Mouse (Mus musculus): ENCODE results near the gene Lrrc7.

Gene Lrrc7

DNA sequence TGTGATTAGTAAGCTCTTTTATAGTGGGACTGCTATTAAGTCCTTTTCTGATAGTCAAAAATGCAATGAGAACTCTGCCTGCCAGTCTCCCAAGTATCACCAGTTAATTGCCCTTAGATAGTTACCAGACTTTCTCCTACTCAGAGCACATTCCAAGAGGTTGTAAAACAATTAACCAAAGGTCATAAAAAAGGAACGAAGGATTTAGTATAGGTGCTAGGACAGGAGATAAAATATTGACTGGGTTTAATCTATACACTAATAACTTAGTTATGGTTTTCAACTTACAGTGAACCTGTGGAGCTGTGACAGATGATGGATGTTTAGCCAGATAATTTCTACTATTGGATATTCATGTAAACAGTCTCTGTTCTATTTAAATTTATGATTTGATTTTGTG lies 175.2 kb downstream of the Lrrc7 start:
- in situ Hi-C loops (cut with MboI; ENCODE audit: low pct_unique_long_range_greater_than_20kb in 1 of 2, low sequenced_read_pairs in 2 of 2, unreplicated experiment in 1 of 2), result no loop called here

DNA sequence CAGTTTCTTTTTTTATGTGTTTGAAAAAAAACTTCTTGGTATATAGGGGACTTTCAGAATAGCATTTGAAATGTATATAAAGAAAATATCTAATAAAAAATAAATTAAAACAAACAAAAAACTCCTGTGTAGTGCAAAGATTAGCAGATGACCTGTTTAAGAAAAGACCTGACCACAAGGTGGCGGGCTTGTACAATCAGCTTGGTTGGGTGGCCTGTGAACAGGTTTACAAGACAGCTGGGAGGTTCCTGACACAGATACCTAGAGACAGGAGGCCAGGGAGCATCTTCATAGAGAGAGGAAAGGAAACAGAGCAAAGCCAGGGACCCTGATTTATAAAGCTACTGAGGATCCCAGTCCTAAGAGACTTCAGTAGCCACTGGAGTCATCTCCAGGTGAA lies 186.1 kb downstream of the Lrrc7 start:
- in situ Hi-C loops (cut with MboI; ENCODE audit: low pct_unique_long_range_greater_than_20kb in 1 of 2, low sequenced_read_pairs in 2 of 2, unreplicated experiment in 1 of 2), result no loop called here

- in situ Hi-C loops (cut with MboI; ENCODE audit: low pct_unique_long_range_greater_than_20kb in 1 of 2, low sequenced_read_pairs in 2 of 2, unreplicated experiment in 1 of 2), result no loop called here
Measured at GRCm38 (mm10) chr3:158369169-158369568, 192.9 kb downstream of the Lrrc7 start.

GRCm38 (mm10) chr3:158365801-158366200 lies 196.2 kb downstream of the Lrrc7 start:
- in situ Hi-C loops (cut with MboI; ENCODE audit: low pct_unique_long_range_greater_than_20kb in 1 of 2, low sequenced_read_pairs in 2 of 2, unreplicated experiment in 1 of 2), result no loop called here

DNA sequence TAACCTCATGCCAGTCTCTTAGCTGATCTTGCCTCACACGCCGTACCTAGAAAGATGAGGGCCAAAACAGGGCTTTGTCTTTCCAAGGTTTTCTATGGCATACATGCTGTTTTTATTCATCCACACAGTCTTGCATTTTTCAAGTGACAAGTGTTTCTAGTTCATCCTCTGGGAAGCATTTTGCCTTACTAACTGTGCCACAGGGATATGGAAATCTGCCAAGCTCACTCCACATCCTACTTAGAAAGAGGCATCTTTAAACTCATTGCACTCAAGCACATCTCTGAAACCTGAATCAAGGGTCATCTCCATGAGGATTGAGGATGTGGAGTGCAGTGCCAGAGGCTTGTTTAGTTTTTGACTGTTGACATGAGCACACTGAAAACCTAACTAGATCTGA lies 199.9 kb downstream of the Lrrc7 start:
- in situ Hi-C loops (cut with MboI; ENCODE audit: low pct_unique_long_range_greater_than_20kb in 1 of 2, low sequenced_read_pairs in 2 of 2, unreplicated experiment in 1 of 2), result no loop called here

GRCm38 (mm10) chr3:158356706-158357105 lies 205.3 kb downstream of the Lrrc7 start:
- in situ Hi-C loops (cut with MboI; ENCODE audit: low pct_unique_long_range_greater_than_20kb in 1 of 2, low sequenced_read_pairs in 2 of 2, unreplicated experiment in 1 of 2), result no loop called here

DNA sequence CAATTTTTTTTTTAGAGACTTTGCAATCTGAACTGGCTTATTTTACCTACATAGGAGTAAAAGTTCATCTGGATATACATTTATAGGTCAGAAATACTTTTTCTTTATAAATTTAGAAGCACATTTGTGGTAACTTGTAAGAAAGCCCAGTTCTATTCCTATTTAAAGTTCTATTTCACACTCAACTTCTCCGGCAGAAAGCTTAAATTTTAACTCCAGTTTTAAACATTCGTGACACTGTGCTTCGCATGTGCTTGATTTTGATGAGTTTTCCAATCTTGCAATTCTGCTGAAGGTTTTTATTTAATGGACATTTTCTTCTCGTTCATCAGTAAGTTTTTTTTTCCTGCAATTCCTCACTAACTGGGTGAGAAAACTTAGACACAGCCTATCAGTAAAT lies 205.8 kb downstream of the Lrrc7 start:
- in situ Hi-C loops (cut with MboI; ENCODE audit: low pct_unique_long_range_greater_than_20kb in 1 of 2, low sequenced_read_pairs in 2 of 2, unreplicated experiment in 1 of 2), result no loop called here

- in situ Hi-C loops (cut with MboI; ENCODE audit: low pct_unique_long_range_greater_than_20kb in 1 of 2, low sequenced_read_pairs in 2 of 2, unreplicated experiment in 1 of 2), result no loop called here
Measured at GRCm38 (mm10) chr3:158340808-158341207, 221.2 kb downstream of the Lrrc7 start.

GRCm38 (mm10) chr3:158330085-158330484 lies 231.9 kb downstream of the Lrrc7 start:
- in situ Hi-C loops (cut with MboI; ENCODE audit: low pct_unique_long_range_greater_than_20kb in 1 of 2, low sequenced_read_pairs in 2 of 2, unreplicated experiment in 1 of 2), result no loop called here

DNA sequence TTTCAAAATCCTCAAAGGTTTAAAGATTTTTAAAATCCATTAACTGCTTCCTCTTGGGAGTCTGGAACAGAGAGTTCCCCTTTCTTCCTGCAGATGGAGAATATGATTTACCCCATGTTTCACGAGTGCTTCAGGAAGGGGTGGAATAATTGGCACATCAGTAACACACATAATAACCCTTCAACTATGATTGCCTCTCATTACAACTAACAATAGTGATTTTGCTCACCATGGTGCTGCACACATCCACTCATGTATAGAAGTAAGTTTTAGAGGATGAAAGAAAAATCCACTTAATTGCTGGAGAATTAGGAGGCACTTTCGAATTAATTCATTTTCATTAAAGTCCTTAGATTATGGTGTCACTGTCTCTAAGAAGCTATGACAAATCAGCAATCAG lies 251.6 kb downstream of the Lrrc7 start:
- in situ Hi-C loops (cut with MboI; ENCODE audit: low pct_unique_long_range_greater_than_20kb in 1 of 2, low sequenced_read_pairs in 2 of 2, unreplicated experiment in 1 of 2), result no loop called here

- in situ Hi-C loops (cut with MboI; ENCODE audit: low pct_unique_long_range_greater_than_20kb in 1 of 2, low sequenced_read_pairs in 2 of 2, unreplicated experiment in 1 of 2), result no loop called here
Measured at GRCm38 (mm10) chr3:158307415-158307814, 254.6 kb downstream of the Lrrc7 start.

DNA sequence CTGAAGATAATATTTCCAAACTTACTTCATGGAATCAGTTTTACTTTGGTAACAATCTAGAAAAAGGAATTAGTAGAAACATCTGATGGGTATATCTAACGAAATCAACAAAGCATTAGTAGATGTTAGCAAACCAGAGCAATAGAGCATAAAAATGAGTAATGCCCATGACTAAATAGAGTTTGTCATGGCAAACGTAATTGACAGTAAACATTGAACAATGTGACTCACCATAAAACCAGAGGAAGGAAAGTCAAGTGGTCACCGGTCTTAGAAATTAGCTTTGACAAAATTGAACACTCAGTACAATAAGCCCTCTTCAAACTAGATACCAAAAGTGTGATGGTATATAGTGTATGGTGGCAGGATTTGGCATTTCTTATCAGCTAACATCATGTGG lies 263.3 kb downstream of the Lrrc7 start:
- in situ Hi-C loops (cut with MboI; ENCODE audit: low pct_unique_long_range_greater_than_20kb in 1 of 2, low sequenced_read_pairs in 2 of 2, unreplicated experiment in 1 of 2), result no loop called here

DNA sequence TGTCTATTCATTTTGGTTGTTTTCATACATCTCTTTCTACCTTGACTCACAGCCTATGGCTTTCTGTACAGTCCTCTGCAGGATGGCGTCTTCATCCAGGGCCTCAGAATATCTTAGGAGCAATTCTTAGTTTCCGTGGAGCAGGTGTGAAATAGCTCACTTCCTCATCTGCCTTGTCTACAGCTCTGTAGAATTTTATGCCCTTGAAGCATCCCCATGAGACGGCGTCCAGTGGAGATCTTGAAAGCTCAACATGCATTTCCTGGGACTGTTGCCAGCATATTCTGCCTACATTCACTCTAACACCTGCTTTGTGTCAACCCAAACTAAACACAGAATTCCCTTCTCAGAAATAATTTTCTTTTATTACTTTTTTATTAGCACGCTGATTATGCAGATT lies 267.0 kb downstream of the Lrrc7 start:
- in situ Hi-C loops (cut with MboI; ENCODE audit: low pct_unique_long_range_greater_than_20kb in 1 of 2, low sequenced_read_pairs in 2 of 2, unreplicated experiment in 1 of 2), result no loop called here

DNA sequence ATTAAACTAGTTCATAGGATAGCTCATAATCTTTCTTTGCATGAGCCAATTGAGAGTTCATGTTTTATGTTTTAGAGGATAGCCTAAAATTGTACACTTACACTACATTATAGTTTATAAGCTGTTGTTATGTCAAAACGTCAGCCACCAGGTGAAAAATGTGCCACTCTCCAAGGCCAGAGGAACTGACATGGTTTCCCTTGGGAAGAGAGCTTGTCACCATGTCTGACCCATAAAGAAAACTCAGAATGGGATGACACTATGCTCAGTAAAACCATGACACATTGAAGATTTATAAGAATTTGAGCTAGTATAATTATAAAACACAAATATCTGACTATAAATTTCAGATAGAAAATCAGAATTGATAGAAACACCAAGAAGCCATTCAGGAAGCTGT lies 277.6 kb downstream of the Lrrc7 start:
- in situ Hi-C loops (cut with MboI; ENCODE audit: low pct_unique_long_range_greater_than_20kb in 1 of 2, low sequenced_read_pairs in 2 of 2, unreplicated experiment in 1 of 2), result no loop called here

GRCm38 (mm10) chr3:158278631-158279030 lies 283.4 kb downstream of the Lrrc7 start:
- in situ Hi-C loops (cut with MboI; ENCODE audit: low pct_unique_long_range_greater_than_20kb in 1 of 2, low sequenced_read_pairs in 2 of 2, unreplicated experiment in 1 of 2), result no loop called here

DNA sequence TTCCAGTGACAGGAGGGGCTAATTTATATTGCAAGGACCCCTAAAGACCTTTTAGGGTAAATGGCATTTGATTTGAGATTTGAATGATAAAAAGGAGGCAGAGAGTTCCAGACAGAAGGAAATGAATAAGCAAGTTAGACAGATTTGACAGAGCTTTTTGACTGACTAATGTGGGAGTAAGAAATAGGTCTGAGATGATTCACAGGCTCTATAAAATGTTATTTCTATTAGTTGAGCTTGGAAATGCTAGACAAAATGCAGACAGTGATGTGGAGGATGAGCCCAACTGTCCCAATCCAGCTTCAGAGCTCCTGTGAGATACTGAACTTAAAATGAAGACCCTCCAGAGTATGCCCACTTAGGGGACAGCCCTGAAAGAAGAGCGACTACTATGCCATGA lies 289.3 kb downstream of the Lrrc7 start:
- in situ Hi-C loops (cut with MboI; ENCODE audit: low pct_unique_long_range_greater_than_20kb in 1 of 2, low sequenced_read_pairs in 2 of 2, unreplicated experiment in 1 of 2), result no loop called here

- in situ Hi-C loops (cut with MboI; ENCODE audit: low pct_unique_long_range_greater_than_20kb in 1 of 2, low sequenced_read_pairs in 2 of 2, unreplicated experiment in 1 of 2), result no loop called here
Measured at GRCm38 (mm10) chr3:158270887-158271286, 291.1 kb downstream of the Lrrc7 start.

GRCm38 (mm10) chr3:158252576-158252975 lies 309.4 kb downstream of the Lrrc7 start:
- in situ Hi-C loops (cut with MboI; ENCODE audit: low pct_unique_long_range_greater_than_20kb in 1 of 2, low sequenced_read_pairs in 2 of 2, unreplicated experiment in 1 of 2), result no loop called here

DNA sequence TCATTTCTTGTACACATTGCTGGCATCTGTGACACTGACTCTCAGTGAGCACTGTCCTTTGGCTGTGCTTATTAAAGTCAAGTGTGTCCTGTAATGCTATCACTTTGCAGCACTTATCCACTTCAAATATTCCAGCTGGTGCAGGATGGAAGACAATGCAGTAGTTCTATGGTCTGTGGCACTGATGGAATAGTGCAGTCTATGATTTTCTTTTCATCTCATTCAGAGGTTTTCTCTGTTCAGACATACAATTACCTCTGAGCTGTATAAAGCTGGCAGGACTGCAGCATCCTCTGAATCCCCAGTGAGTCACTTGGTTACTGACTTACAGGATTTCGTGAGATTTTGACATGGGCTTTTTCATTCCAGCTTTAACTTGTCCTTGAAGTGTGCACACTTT lies 314.3 kb downstream of the Lrrc7 start:
- in situ Hi-C loops (cut with MboI; ENCODE audit: low pct_unique_long_range_greater_than_20kb in 1 of 2, low sequenced_read_pairs in 2 of 2, unreplicated experiment in 1 of 2), result no loop called here

GRCm38 (mm10) chr3:158210657-158211056 lies 351.4 kb downstream of the Lrrc7 start:
- in situ Hi-C loops (cut with MboI; ENCODE audit: low pct_unique_long_range_greater_than_20kb in 1 of 2, low sequenced_read_pairs in 2 of 2, unreplicated experiment in 1 of 2), result no loop called here

DNA sequence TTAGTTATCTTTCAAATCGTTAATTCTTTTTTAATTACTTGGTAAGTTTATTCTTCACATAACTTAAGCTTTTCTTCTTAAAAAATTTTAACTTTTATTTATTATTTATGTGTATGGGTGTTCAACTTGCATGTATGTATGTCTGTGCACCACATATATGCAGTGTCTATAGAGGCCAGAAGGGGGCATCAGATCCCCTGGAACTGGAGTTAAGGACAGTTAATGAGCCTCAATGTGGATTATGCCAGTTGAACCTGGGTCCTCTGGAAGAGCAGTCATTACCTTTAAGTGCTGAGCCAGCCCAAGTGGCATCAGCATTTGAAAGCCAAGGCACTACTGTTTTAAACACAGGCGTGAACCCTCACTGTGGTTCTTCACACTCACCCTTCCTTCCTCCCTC lies 352.0 kb downstream of the Lrrc7 start:
- in situ Hi-C loops (cut with MboI; ENCODE audit: low pct_unique_long_range_greater_than_20kb in 1 of 2, low sequenced_read_pairs in 2 of 2, unreplicated experiment in 1 of 2), result no loop called here

Data from mouse embryonic stem cell (cell line).